Mouse (Mus musculus): ENCODE results near the gene Apobec3.

- no peak for TF ChIP-seq CTCF (IDR thresholded peaks at IDR 0.05; ENCODE audit: control insufficient read depth, insufficient read depth, insufficient replicate concordance, low read depth, low read length)
- no peak for TF ChIP-seq POLR2A (IDR thresholded peaks at IDR 0.05; ENCODE audit: control insufficient read depth, low read depth, low read length)
Measured at GRCm38 (mm10) chr15:79916150-79916549, 24.7 kb downstream of the Apobec3 start.
